Mouse (Mus musculus) brain, adult 10 weeks (tissue): ENCODE measurements around the gene S100a3. TPM values are rescaled to one million over a fixed set of nuclear protein-coding genes. Genes with fewer than 3 reads are reported as not detected.

Experiments
- polyA plus RNA-seq: library from polyadenylated mRNA; stranded (reverse); fragments of 350-450 nt; fragmentation: Illumina TruSeq; extraction: RNeasy Lipid Tissue Mini Kit (QIAGEN cat#74804); gene quantifications from one replicate; pipeline ENCODE4 v1.2.3, GENCODE M21; 2015; ENCODE audit warnings: low read depth, low replicate concordance

The S100a3 gene
- 2.3 TPM for polyA plus RNA-seq

GRCm38 (mm10) chr3:90560008-90560628 is at the start of gene S100a3:
Gene S100a3 (plus strand): TSS chr3:90560578.

DNA sequence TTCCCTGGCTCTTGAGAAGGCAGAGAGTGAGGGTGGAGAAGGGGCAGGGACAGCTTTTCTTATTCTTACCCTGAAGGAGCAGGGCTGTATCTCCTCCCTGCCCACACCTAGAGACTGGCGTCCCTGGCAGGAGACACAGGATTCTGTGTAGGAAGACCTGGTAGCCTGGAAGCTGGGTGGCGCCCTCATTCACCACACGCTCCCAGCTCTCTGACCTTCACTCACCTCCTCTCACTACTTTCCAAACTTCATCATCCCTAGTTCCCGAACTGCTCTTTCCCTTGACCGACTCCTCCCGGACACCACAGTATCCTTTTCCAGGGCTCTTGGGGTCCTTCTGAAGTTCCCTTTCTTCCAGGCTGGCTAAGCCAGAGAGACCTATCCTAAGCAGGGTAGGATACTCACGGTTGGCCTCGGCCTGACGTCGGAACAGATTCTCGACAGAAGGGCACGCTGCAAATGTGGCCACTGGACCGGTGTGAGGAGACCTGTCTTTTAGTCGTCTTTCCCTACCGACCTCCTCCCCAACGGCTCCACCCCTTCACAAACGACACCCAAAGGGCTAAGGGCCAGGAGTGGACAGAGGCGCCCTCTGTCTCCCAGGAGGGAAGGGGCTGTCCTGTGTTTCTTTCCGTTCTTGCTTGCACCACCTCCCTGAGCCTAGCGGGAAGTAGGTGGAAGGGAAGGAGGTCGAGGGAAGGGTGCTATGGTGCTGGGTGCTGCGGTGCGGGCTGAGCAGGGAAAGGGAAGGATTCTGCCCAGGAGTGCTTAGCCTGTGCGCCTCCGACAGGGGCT is 46.4 kb upstream of the S100a3 start, which contains the start of the genes S100a1 and S100a13:
S100a1 (minus strand) TSS at position 597 of the 795 bp plus-strand sequence.
S100a13 (plus strand) TSS at position 640 of the 795 bp plus-strand sequence.

DNA sequence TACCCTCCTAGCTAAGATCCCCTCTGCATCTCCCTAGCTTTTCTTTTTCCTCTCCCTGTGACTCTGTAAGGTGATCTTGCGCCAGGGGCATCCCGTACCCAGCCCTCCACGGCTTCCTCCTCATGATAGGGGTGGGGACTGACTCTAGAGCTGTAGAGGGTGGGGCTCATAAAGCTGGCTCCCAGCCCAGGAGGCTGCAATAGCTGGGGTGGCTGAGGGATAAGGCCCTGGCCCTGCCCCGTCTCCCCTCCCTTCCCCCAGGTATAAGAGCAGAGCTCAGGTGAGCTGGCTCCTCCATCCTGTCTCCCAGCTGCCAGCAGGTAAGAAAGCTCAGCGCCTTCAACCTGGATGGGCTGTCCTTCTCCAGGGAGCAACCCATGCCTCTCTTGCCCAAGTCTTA is 33.8 kb upstream of the S100a3 start, which contains the start of gene S100a14:
S100a14 (plus strand) TSS at position 277 of the 400 bp plus-strand sequence.

GRCm38 (mm10) chr3:90537141-90537904 is 23.1 kb upstream of the S100a3 start, which contains the start of gene S100a16:
Gene S100a16 (plus strand): TSS chr3:90537254.

GRCm38 (mm10) chr3:90589947-90590346 is 29.6 kb downstream of the S100a3 start, which contains the start of gene S100a2:
Gene S100a2 (plus strand): TSS chr3:90590247.

DNA sequence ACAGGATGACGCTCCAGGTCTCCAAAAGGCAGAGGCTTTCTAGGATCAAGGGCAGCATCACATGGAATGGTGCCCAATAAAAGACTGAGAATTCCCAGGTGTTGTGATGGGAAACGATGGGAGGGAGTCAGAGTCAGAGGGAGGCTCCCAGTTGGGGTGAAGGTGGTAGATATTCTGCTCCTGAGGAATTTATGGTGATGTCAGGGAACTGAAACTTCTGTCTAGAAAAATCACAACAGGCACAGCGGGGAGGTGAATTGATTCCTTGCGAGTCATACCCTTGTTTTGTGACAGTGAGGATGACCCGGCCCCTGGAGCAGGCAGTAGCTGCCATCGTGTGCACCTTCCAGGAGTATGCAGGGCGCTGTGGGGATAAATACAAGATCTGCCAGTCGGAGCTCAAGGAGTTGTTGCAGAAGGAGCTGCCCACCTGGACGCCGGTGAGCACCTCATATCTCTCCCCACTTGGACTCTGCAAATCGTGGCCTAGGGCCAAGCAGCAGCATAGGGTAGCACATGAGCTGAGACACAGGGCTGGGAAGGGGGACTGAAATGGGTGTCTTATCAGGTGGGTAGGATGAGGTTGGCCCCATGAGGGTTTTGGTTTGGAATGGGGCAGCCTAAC is 41.2 kb downstream of the S100a3 start, which contains the start of gene Gm42674:
Gm42674 (plus strand) TSS at position 419 of the 625 bp plus-strand sequence.

GRCm38 (mm10) chr3:90603623-90604022 is 43.2 kb downstream of the S100a3 start, which contains the start of gene S100a4:
Gene S100a4 (plus strand): TSS chr3:90603771.

GRCm38 (mm10) chr3:90608223-90608622 is 47.8 kb downstream of the S100a3 start, which contains the start of gene S100a5:
Gene S100a5 (plus strand): TSS chr3:90608523.

DNA sequence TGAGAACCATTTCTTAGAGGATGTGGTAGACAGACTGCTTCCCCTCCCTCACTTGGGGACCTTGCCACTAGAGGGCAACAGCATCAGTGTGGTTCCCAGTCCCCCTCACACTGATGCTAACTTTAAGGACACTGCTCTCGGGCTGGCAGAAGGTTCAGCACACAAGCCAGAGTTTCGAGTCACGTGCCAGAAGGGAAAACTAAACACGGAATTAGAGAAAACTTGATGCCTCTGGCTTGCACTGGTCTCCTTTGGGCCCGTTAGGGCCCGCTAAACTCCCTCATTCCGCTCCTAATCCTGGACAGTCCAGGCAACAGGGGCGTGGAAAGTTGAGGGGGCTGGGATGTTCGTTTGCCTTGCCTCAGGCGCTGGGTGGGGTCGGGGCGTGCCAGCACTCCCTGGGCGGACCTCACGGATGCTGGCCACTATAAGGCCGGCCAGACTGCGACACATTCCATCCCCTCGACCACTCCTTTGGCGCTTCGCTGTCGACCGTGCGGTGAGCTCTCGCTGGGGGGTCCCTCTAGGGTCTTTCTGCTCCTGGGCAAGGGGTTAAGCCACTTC is 52.4 kb downstream of the S100a3 start, which contains the start of gene S100a6:
S100a6 (plus strand) TSS at position 155 of the 564 bp plus-strand sequence.

Other genes starting within 250 kb of the S100a3 start
- gene Slc27a3, start 170.6 kb upstream of the S100a3 start, polyA plus RNA-seq: 5.1 TPM
- gene Ints3, start 127.0 kb upstream of the S100a3 start, polyA plus RNA-seq: 40.2 TPM
- gene Npr1, start 94.7 kb upstream of the S100a3 start, polyA plus RNA-seq: 2.9 TPM
- 126 TPM for gene Ilf2, start 84.5 kb upstream of the S100a3 start, polyA plus RNA-seq
- 69.1 TPM for gene Snapin, start 69.5 kb upstream of the S100a3 start, polyA plus RNA-seq
- gene Chtop, start 51.1 kb upstream of the S100a3 start, polyA plus RNA-seq: 185 TPM
- gene S100a1, start 46.2 kb upstream of the S100a3 start, polyA plus RNA-seq: 248 TPM
- gene S100a13, start 46.1 kb upstream of the S100a3 start, polyA plus RNA-seq: 69.5 TPM
- not detected for gene S100a14, start 33.7 kb upstream of the S100a3 start, polyA plus RNA-seq
- 176 TPM for gene S100a16, start 23.3 kb upstream of the S100a3 start, polyA plus RNA-seq
- gene S100a2, start 29.7 kb downstream of the S100a3 start, polyA plus RNA-seq: not detected
- gene Gm42674, start 41.3 kb downstream of the S100a3 start, polyA plus RNA-seq: not detected
- gene S100a4, start 43.2 kb downstream of the S100a3 start, polyA plus RNA-seq: 12.5 TPM
- gene S100a5, start 47.9 kb downstream of the S100a3 start, polyA plus RNA-seq: not detected
- gene S100a6, start 52.3 kb downstream of the S100a3 start, polyA plus RNA-seq: 43.2 TPM
- gene S100a7a, start 93.4 kb downstream of the S100a3 start, polyA plus RNA-seq: not detected
- 4.9 TPM for gene S100a8, start 108.4 kb downstream of the S100a3 start, polyA plus RNA-seq
- gene S100a9, start 135.1 kb downstream of the S100a3 start, polyA plus RNA-seq: 7.0 TPM
- gene Pglyrp4, start 166.3 kb downstream of the S100a3 start, polyA plus RNA-seq: not detected
- not detected for gene Gm5849, start 217.3 kb downstream of the S100a3 start, polyA plus RNA-seq